Mouse (Mus musculus): ENCODE measurements at regions not wholly inside any gene's neighbourhood (a gene's known extent, or its start where the extent isn't known, plus 50 kb on each side); places are given as distances from the start of the nearest gene placed in this dataset.

GRCm38 (mm10) chr12:35429473-35429872, 105.4 kb downstream of the Ahr start:
- no peak for DNase-seq

GRCm38 (mm10) chr12:35419206-35419605, 115.6 kb downstream of the Ahr start:
- no peak for DNase-seq

GRCm38 (mm10) chr12:35417943-35418342, 116.9 kb downstream of the Ahr start:
- DNase-seq, result no peak

- no peak for DNase-seq
These were observed 118.3 kb downstream of the Ahr start for GRCm38 (mm10) chr12:35416583-35416982.

GRCm38 (mm10) chr12:35412715-35413114, 122.1 kb downstream of the Ahr start:
- DNase-seq, result no peak

GRCm38 (mm10) chr12:35408461-35408860, 126.4 kb downstream of the Ahr start:
- DNase-seq, result no peak

- DNase-seq, result no peak
These were observed 126.8 kb downstream of the Ahr start for GRCm38 (mm10) chr12:35408044-35408443.

GRCm38 (mm10) chr12:35401853-35402252, 133.0 kb downstream of the Ahr start:
- no peak for DNase-seq

- no peak for DNase-seq
These were observed 133.6 kb downstream of the Ahr start for GRCm38 (mm10) chr12:35401219-35401618.

GRCm38 (mm10) chr12:35395211-35395610, 139.6 kb downstream of the Ahr start:
- DNase-seq, result no peak

- no peak for DNase-seq
These were observed 142.7 kb downstream of the Ahr start for GRCm38 (mm10) chr12:35392111-35392510.

GRCm38 (mm10) chr12:35390266-35390665, 144.6 kb downstream of the Ahr start:
- DNase-seq, result no peak

- no peak for DNase-seq
These were observed 145.0 kb downstream of the Ahr start for GRCm38 (mm10) chr12:35389839-35390238.

- no peak for DNase-seq
These were observed 150.6 kb downstream of the Ahr start for GRCm38 (mm10) chr12:35384211-35384610.

GRCm38 (mm10) chr12:35377266-35377665, 157.6 kb downstream of the Ahr start:
- no peak for DNase-seq

GRCm38 (mm10) chr12:35376365-35376764, 158.5 kb downstream of the Ahr start:
- DNase-seq, result no peak

- DNase-seq, result no peak
These were observed 176.9 kb downstream of the Ahr start for GRCm38 (mm10) chr12:35357901-35358300.

- no peak for DNase-seq
These were observed 196.5 kb downstream of the Ahr start for GRCm38 (mm10) chr12:35338191-35338954.

GRCm38 (mm10) chr12:35336314-35336713, 198.5 kb downstream of the Ahr start:
- DNase-seq, result no peak

- no peak for DNase-seq
These were observed 200.3 kb downstream of the Ahr start for GRCm38 (mm10) chr12:35334344-35335075.

GRCm38 (mm10) chr12:35331303-35331702, 203.5 kb downstream of the Ahr start:
- no peak for DNase-seq

- DNase-seq, result no peak
These were observed 205.1 kb downstream of the Ahr start for GRCm38 (mm10) chr12:35329699-35330098.

GRCm38 (mm10) chr12:35319571-35319970, 215.3 kb downstream of the Ahr start:
- DNase-seq, result no peak

GRCm38 (mm10) chr12:35317046-35317445, 217.8 kb downstream of the Ahr start:
- DNase-seq, result no peak

All from cerebellum, postnatal 25 days (tissue).